Mouse (Mus musculus) forebrain, embryonic 13.5 days (tissue): Measurements from ENCODE around the gene Mitf. TPM values are rescaled to one million over a fixed set of nuclear protein-coding genes. Genes with fewer than 3 reads are reported as not detected.

Experiments
- ATAC-seq: fragments of 200-750 bp; cut with Nextera tagmentation; 2 replicates; pipeline ENCODE4 v1.8.0; 2017
- H3K27ac ChIP-seq: fragments of 300-500 bp; sonication (generic); 2 replicates; pipeline ENCODE4 v1.5.1; 2015; ENCODE audit warnings: inconsistent platforms, mild to moderate bottlenecking, moderate library complexity
- H3K27me3 ChIP-seq: fragments of 300-500 bp; sonication (generic); 2 replicates; pipeline ENCODE4 v1.6.1; 2015; ENCODE audit warnings: mild to moderate bottlenecking, inconsistent platforms
- H3K36me3 ChIP-seq: fragments of 300-500 bp; sonication (generic); 2 replicates; pipeline ENCODE4 v1.6.1; 2015; ENCODE audit warnings: mild to moderate bottlenecking, inconsistent platforms; ENCODE audit not compliant: poor library complexity, severe bottlenecking
- H3K4me1 ChIP-seq: fragments of 300-500 bp; sonication (generic); 2 replicates; pipeline ENCODE4 v1.6.1; 2015; ENCODE audit warnings: inconsistent platforms
- H3K4me2 ChIP-seq: fragments of 300-500 bp; sonication (generic); 2 replicates; pipeline ENCODE4 v1.6.1; 2015; ENCODE audit warnings: inconsistent platforms, mild to moderate bottlenecking, moderate library complexity
- H3K4me3 ChIP-seq: fragments of 300-500 bp; sonication (generic); 2 replicates; pipeline ENCODE4 v1.5.1; 2015; ENCODE audit warnings: mild to moderate bottlenecking, inconsistent platforms
- H3K9ac ChIP-seq: fragments of 300-500 bp; sonication (generic); 2 replicates; pipeline ENCODE4 v1.6.1; 2015; ENCODE audit warnings: mild to moderate bottlenecking, inconsistent platforms
- H3K9me3 ChIP-seq: fragments of 300-500 bp; sonication (generic); replicated peaks from 2 replicates; pipeline ENCODE4 v1.6.1; 2016; ENCODE audit warnings: inconsistent platforms
- WGBS: fragments of 180-500 bp; shearing (Covaris S2); methylation state at CpG from one replicate; pipeline ENCODE4 v1.1.7; 2015; 5-methylcytosine and 5-hydroxymethylcytosine counted together
- polyA plus RNA-seq: library from polyadenylated mRNA; unstranded; fragments of >200 nt; fragmentation: Nextera tagmentation; extraction: Ambion mirVana; gene quantifications from 2 replicates; pipeline ENCODE4 v1.2.1, GENCODE M21; 2015

The Mitf gene
- polyA plus RNA-seq, 1 experiment from 2014 or later: 1.0 TPM

GRCm38 (mm10) chr6:97828021-97828420, 21.2 kb downstream of the Mitf start:
- ATAC-seq: no peak
- H3K36me3 ChIP-seq: no peaks in the 10 kb centered on the region
- H3K4me3 ChIP-seq: no peak overlapping the region
- H3K27ac ChIP-seq: no peak overlapping the region
- no peak overlapping the region for H3K4me2 ChIP-seq
- H3K9me3 ChIP-seq: no peaks in the 10 kb centered on the region
- peaks cover 5% of the 10 kb centered on the region for H3K4me1 ChIP-seq
- H3K27me3 ChIP-seq: no peaks in the 10 kb centered on the region
- no peak overlapping the region for H3K9ac ChIP-seq
- WGBS: 42% methylated on average over 3 of the region's 3 CpGs

- no peaks in the 10 kb centered on the region for H3K36me3 ChIP-seq
- H3K27ac ChIP-seq: no peak overlapping the region
- no peaks in the 10 kb centered on the region for H3K27me3 ChIP-seq
- H3K4me1 ChIP-seq: peaks cover 5% of the 10 kb centered on the region
- no peak overlapping the region for H3K9ac ChIP-seq
- ATAC-seq: no peak
- no peak overlapping the region for H3K4me3 ChIP-seq
- WGBS: 73% methylated on average over 13 of the region's 13 CpGs
- H3K4me2 ChIP-seq: no peak overlapping the region
- no peaks in the 10 kb centered on the region for H3K9me3 ChIP-seq
Measured at GRCm38 (mm10) chr6:97828822-97829719, 22.2 kb downstream of the Mitf start.

GRCm38 (mm10) chr6:97832501-97832900, 25.6 kb downstream of the Mitf start:
- no peak overlapping the region for H3K27ac ChIP-seq
- H3K4me3 ChIP-seq: no peak overlapping the region
- no peaks in the 10 kb centered on the region for H3K36me3 ChIP-seq
- no peaks in the 10 kb centered on the region for H3K9me3 ChIP-seq
- WGBS: 90% methylated on average over 4 of the region's 4 CpGs
- ATAC-seq: no peak
- H3K4me2 ChIP-seq: no peak overlapping the region
- no peaks in the 10 kb centered on the region for H3K27me3 ChIP-seq
- H3K9ac ChIP-seq: no peak overlapping the region
- peaks cover 5% of the 10 kb centered on the region for H3K4me1 ChIP-seq

- Histone ChIP-seq H3K27me3 (no peaks in the 10 kb centered on the region), H3K4me2 (no peak overlapping the region), H3K4me3 (no peak overlapping the region), H3K9me3 (no peaks in the 10 kb centered on the region), H3K27ac (no peak overlapping the region), H3K9ac (no peak overlapping the region), H3K36me3 (no peaks in the 10 kb centered on the region), H3K4me1 (no peaks in the 10 kb centered on the region)
- 76% methylated on average over 7 of the region's 7 CpGs for WGBS
- ATAC-seq: 0 out of 2 replicates have a peak, but pooled peaks have one; percentile 21
Measured at GRCm38 (mm10) chr6:97836176-97836575, 29.3 kb downstream of the Mitf start.

GRCm38 (mm10) chr6:97837711-97838110, 30.9 kb downstream of the Mitf start:
- ATAC-seq: no peak
- Histone ChIP-seq H3K27me3 (no peaks in the 10 kb centered on the region), H3K4me1 (no peaks in the 10 kb centered on the region), H3K9me3 (no peaks in the 10 kb centered on the region), H3K4me2 (no peak overlapping the region), H3K36me3 (no peaks in the 10 kb centered on the region), H3K4me3 (no peak overlapping the region), H3K9ac (no peak overlapping the region), H3K27ac (no peak overlapping the region)

- no peaks in the 10 kb centered on the region for H3K27me3 ChIP-seq
Measured at GRCm38 (mm10) chr6:97839568-97839967, 32.7 kb downstream of the Mitf start.

GRCm38 (mm10) chr6:97844112-97844511, 37.3 kb downstream of the Mitf start:
- no peaks in the 10 kb centered on the region for H3K36me3 ChIP-seq
- H3K4me1 ChIP-seq: peaks cover 8% of the 10 kb centered on the region
- no peak overlapping the region for H3K4me3 ChIP-seq
- H3K4me2 ChIP-seq: no peak overlapping the region
- H3K9ac ChIP-seq: no peak overlapping the region
- WGBS: 74% methylated on average over 3 of the region's 3 CpGs
- no peaks in the 10 kb centered on the region for H3K27me3 ChIP-seq
- H3K27ac ChIP-seq: no peak overlapping the region
- no peaks in the 10 kb centered on the region for H3K9me3 ChIP-seq
- ATAC-seq: no peak

More at GRCm38 (mm10) chr6:97839568-97839967, 32.7 kb downstream of the Mitf start:
- H3K27ac ChIP-seq: no peak overlapping the region
- no peaks in the 10 kb centered on the region for H3K4me1 ChIP-seq
- no peak overlapping the region for H3K4me2 ChIP-seq
- H3K36me3 ChIP-seq: no peaks in the 10 kb centered on the region
- H3K9me3 ChIP-seq: no peaks in the 10 kb centered on the region
- H3K9ac ChIP-seq: no peak overlapping the region
- H3K4me3 ChIP-seq: no peak overlapping the region
- no peak for ATAC-seq

GRCm38 (mm10) chr6:97848191-97848857, 41.5 kb downstream of the Mitf start:
- Histone ChIP-seq H3K36me3 (no peaks in the 10 kb centered on the region), H3K4me1 (peaks cover 8% of the 10 kb centered on the region), H3K4me3 (no peak overlapping the region), H3K9me3 (no peaks in the 10 kb centered on the region), H3K27me3 (no peaks in the 10 kb centered on the region), H3K4me2 (no peak overlapping the region), H3K27ac (no peak overlapping the region), H3K9ac (no peak overlapping the region)
- WGBS: 68% methylated on average over 9 of the region's 9 CpGs
- ATAC-seq: no peak

GRCm38 (mm10) chr6:97854236-97854635, 47.4 kb downstream of the Mitf start:
- no peak overlapping the region for H3K9ac ChIP-seq
- no peaks in the 10 kb centered on the region for H3K9me3 ChIP-seq
- ATAC-seq: no peak
- H3K4me1 ChIP-seq: no peaks in the 10 kb centered on the region
- H3K27ac ChIP-seq: no peak overlapping the region
- H3K4me3 ChIP-seq: no peak overlapping the region
- no peak overlapping the region for H3K4me2 ChIP-seq
- H3K36me3 ChIP-seq: no peaks in the 10 kb centered on the region
- 95% methylated on average over 2 of the region's 2 CpGs for WGBS
- no peaks in the 10 kb centered on the region for H3K27me3 ChIP-seq

- Histone ChIP-seq H3K36me3 (no peaks in the 10 kb centered on the region), H3K4me2 (no peak overlapping the region), H3K9ac (no peak overlapping the region), H3K9me3 (no peaks in the 10 kb centered on the region), H3K4me3 (no peak overlapping the region), H3K4me1 (no peaks in the 10 kb centered on the region), H3K27me3 (no peaks in the 10 kb centered on the region), H3K27ac (no peak overlapping the region)
- no peak for ATAC-seq
- 86% methylated on average over 8 of the region's 8 CpGs for WGBS
Measured at GRCm38 (mm10) chr6:97855420-97856170, 48.7 kb downstream of the Mitf start.

GRCm38 (mm10) chr6:97856502-97856901, 49.6 kb downstream of the Mitf start:
- Histone ChIP-seq H3K36me3 (no peaks in the 10 kb centered on the region), H3K4me1 (no peaks in the 10 kb centered on the region), H3K4me3 (no peak overlapping the region), H3K4me2 (no peak overlapping the region), H3K9ac (no peak overlapping the region), H3K27me3 (no peaks in the 10 kb centered on the region), H3K27ac (no peak overlapping the region), H3K9me3 (no peaks in the 10 kb centered on the region)
- ATAC-seq: no peak
- WGBS: 73% methylated on average over 8 of the region's 8 CpGs

GRCm38 (mm10) chr6:97857690-97858089, 50.8 kb downstream of the Mitf start:
- 59% methylated on average over 3 of the region's 3 CpGs for WGBS
- H3K4me3 ChIP-seq: no peak overlapping the region
- no peaks in the 10 kb centered on the region for H3K36me3 ChIP-seq

More at GRCm38 (mm10) chr6:97857690-97858089, 50.8 kb downstream of the Mitf start:
- Histone ChIP-seq H3K27me3 (no peaks in the 10 kb centered on the region), H3K4me1 (no peaks in the 10 kb centered on the region), H3K27ac (no peak overlapping the region), H3K4me2 (no peak overlapping the region), H3K9me3 (no peaks in the 10 kb centered on the region), H3K9ac (no peak overlapping the region)
- no peak for ATAC-seq
